Mouse (Mus musculus) monocyte, adult 5-6 weeks (primary cell): Measurements from ENCODE around the gene Trpv6. TPM values are rescaled to one million over a fixed set of nuclear protein-coding genes. Genes with fewer than 3 reads are reported as not detected.

Source experiments
- ATAC-seq: fragments of 153-309, 156-312 bp; replicated peaks from 2 replicates; pipeline ENCODE4 v1.8.0; 2017; ENCODE audit warnings: mild to moderate bottlenecking; ENCODE audit not compliant: low TSS enrichment, insufficient number of reproducible peaks, severe bottlenecking, poor library complexity, low FRiP score
- total RNA-seq: library from RNA; stranded (forward); fragments of 200-1000, 200-491, 200-594 nt; gene quantifications from 3 replicates; pipeline ENCODE4 v1.2.3, GENCODE M21; 2017

Trpv6 gene
- not detected in 3 replicates for total RNA-seq

- no peak for ATAC-seq
Observed at GRCm38 (mm10) chr6:41636178-41636577, at the start of gene Trpv6. Gene Trpv6 (minus strand): TSS chr6:41636405.

- ATAC-seq: no peak
Observed at GRCm38 (mm10) chr6:41685596-41685995, 49.4 kb upstream of the Trpv6 start.

- no peak for ATAC-seq
Observed at GRCm38 (mm10) chr6:41684911-41685310, 48.7 kb upstream of the Trpv6 start.

- no peak for ATAC-seq
Observed at GRCm38 (mm10) chr6:41684131-41684530, 47.9 kb upstream of the Trpv6 start, which contains the start of gene Llcfc1. Gene Llcfc1 (plus strand): TSS chr6:41684431.

- no peak for ATAC-seq
Observed at GRCm38 (mm10) chr6:41681656-41682055, 45.5 kb upstream of the Trpv6 start.

- ATAC-seq: no peak
Observed at GRCm38 (mm10) chr6:41680669-41681068, 44.5 kb upstream of the Trpv6 start, which contains the start of gene Trpv5. Gene Trpv5 (minus strand): TSS chr6:41680769.

GRCm38 (mm10) chr6:41676530-41676929 lies 40.3 kb upstream of the Trpv6 start:
- ATAC-seq: no peak

- no peak for ATAC-seq
Observed at GRCm38 (mm10) chr6:41662320-41662719, 26.1 kb upstream of the Trpv6 start.

- no peak for ATAC-seq
Observed at GRCm38 (mm10) chr6:41658487-41658886, 22.3 kb upstream of the Trpv6 start.

GRCm38 (mm10) chr6:41654648-41655047 lies 18.4 kb upstream of the Trpv6 start:
- no peak for ATAC-seq

GRCm38 (mm10) chr6:41653173-41653572 lies 17.0 kb upstream of the Trpv6 start:
- no peak for ATAC-seq

GRCm38 (mm10) chr6:41646672-41647071 lies 10.5 kb upstream of the Trpv6 start:
- no peak for ATAC-seq

- no peak for ATAC-seq
Observed at GRCm38 (mm10) chr6:41646220-41646619, 10.0 kb upstream of the Trpv6 start.

GRCm38 (mm10) chr6:41643227-41643626 lies 7.0 kb upstream of the Trpv6 start:
- ATAC-seq: no peak

- no peak for ATAC-seq
Observed at GRCm38 (mm10) chr6:41642765-41643164, 6.6 kb upstream of the Trpv6 start.

GRCm38 (mm10) chr6:41641173-41641866 lies 5.1 kb upstream of the Trpv6 start:
- no peak for ATAC-seq

- no peak for ATAC-seq
Observed at GRCm38 (mm10) chr6:41640449-41640848, 4.2 kb upstream of the Trpv6 start.

- ATAC-seq: no peak
Observed at GRCm38 (mm10) chr6:41637927-41638506, 1.8 kb upstream of the Trpv6 start.

GRCm38 (mm10) chr6:41637393-41637792 lies 1.2 kb upstream of the Trpv6 start:
- ATAC-seq: no peak

- no peak for ATAC-seq
Observed at GRCm38 (mm10) chr6:41635211-41635610, 994 bp downstream of the Trpv6 start.
